Mouse (Mus musculus): ENCODE results near the gene Ces1f. TPM values are rescaled to one million over a fixed set of nuclear protein-coding genes. Genes with fewer than 3 reads are reported as not detected.
"Not testable (repeated sequence)": the region's sequence is repeated elsewhere in the genome, so short reads cannot be mapped to it uniquely, and the experiment has no call there.

Ces1f gene
- not detected for total RNA-seq (2021)
- long read RNA-seq, experiment 1: 0 reads
- long read RNA-seq, experiment 2: 0 reads

GRCm38 (mm10) chr8:93279556-93279955, at the start of gene Ces1f:
Gene Ces1f, minus strand, starts transcription at chr8:93279747.
- DNase-seq (ENCODE audit: low spot score in 2 of 2): no peak

DNA sequence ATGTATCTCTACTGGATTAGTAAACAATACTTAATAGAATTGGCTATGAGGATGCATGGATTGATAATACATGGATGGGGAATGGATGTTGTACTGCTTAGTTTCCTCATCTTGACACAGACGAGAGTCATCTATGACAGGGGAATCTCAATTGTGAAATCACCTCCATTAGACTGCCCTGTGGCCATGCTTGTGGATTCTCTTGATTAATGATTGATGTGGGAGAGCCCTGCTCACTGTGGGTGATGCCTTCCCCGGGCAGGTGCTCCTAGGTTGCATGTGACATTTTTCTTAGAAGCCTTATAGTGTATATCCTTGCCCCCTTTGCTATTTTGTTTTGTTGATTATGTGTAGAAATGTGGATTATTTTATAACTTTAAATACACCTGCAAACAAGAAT, 45.6 kb upstream of the Ces1f start:
- no peak for DNase-seq (ENCODE audit: low spot score in 2 of 2)

GRCm38 (mm10) chr8:93317031-93317430, 37.5 kb upstream of the Ces1f start:
- no peak for DNase-seq (ENCODE audit: low spot score in 2 of 2)

- peak in 1 of 2 experiments; percentile 3 for DNase-seq (ENCODE audit: low spot score in 2 of 2)
Measured at GRCm38 (mm10) chr8:93315557-93315956, 36.0 kb upstream of the Ces1f start.

GRCm38 (mm10) chr8:93283896-93284295, 4.3 kb upstream of the Ces1f start:
- DNase-seq (ENCODE audit: low spot score in 2 of 2): no peak

GRCm38 (mm10) chr8:93282349-93282748, 2.8 kb upstream of the Ces1f start:
- DNase-seq (ENCODE audit: low spot score in 2 of 2): no peak

- no peak for DNase-seq (ENCODE audit: low spot score in 2 of 2)
Measured at GRCm38 (mm10) chr8:93278176-93278805, 1.3 kb downstream of the Ces1f start.

GRCm38 (mm10) chr8:93274609-93275008, 4.9 kb downstream of the Ces1f start:
- DNase-seq (ENCODE audit: low spot score in 2 of 2): no peak

DNA sequence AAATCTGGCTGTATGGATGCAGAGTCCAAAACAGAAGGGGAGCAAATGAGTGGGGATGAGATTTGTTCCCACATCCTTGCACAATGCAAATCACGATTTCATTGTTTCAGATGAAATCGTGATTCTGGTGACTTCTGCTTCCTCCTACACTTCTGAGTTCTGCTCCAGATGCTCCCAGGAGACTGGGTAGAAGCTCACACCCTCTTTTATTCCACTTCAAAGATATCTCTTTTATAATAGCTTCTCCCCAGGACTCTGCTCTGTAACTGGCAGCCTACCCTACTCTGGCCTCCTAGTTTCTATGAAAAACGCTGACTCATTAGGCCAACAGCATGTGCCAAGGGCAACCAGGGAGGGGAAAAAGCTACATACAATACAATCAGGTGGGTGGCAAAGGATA, 6.2 kb downstream of the Ces1f start:
- DNase-seq (ENCODE audit: low spot score in 2 of 2): peak; percentile 16 to 36

- no peak for DNase-seq (ENCODE audit: low spot score in 2 of 2)
Measured at GRCm38 (mm10) chr8:93272686-93273085, 6.9 kb downstream of the Ces1f start.

DNA sequence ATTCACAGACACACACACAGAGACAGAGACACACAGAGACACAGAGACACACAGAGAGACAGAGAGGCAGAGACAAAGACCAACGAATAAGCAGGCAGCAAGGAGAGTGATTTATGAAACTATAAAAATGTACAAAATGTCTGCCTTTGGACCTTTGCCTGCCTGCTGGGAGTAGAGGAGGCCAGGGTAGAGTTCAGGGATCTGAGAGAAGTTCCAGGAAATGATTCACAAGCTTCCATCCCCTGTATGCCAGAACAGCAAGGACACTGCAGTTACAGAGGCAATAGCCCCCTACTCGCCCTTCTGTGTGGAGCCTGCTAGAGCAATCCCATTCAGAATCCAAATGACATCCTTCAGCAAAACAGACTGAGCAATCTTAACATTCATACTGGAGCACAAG, 18.1 kb downstream of the Ces1f start:
- no peak for DNase-seq (ENCODE audit: low spot score in 2 of 2)

DNA sequence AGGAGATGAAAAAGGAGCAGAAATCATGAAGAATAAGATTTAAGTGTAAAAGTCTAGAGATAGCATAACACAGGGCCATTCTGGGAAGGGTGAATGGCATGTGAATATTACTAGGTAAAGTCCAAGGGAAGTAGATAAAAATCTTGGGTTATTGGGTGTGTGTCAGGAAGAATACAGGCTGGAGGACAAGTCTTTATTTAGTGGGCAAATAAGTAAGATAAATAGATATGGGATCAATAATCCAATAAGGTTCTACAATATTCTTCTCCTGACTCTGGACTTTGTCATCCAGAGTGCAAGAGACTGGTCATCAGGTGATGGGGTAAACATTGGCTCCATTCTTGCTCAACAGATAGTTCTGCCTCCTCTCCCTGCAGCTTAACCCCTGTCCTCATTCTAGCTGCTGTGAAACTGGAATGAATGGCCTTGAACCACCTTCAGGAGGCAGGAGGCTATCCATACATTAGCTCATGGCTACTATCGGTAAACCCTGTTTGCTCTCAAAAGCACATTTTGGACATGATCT, 27.1 kb downstream of the Ces1f start:
- no peak for DNase-seq (ENCODE audit: low spot score in 2 of 2)

DNA sequence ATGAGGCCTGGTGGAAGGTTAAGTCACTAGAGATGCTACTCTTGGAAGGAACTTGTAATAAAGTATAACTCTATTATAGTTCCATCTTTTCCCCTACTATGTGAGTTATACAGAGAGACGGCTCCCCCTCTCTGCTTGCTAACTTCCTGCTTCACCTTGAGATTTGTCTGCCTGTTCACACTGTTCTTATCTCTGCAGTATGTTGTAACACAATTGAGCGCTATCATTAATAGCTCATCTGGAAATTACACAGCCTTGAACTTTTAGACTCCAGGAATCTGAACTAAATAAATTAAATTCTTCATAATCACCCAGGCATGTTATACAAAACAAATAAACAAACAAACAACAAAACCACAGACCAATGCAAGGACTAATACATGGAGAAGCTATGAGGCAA, 33.5 kb downstream of the Ces1f start:
- no peak for DNase-seq (ENCODE audit: low spot score in 2 of 2)

GRCm38 (mm10) chr8:93239884-93240283, 39.7 kb downstream of the Ces1f start:
- no peak for DNase-seq (ENCODE audit: low spot score in 2 of 2)

DNA sequence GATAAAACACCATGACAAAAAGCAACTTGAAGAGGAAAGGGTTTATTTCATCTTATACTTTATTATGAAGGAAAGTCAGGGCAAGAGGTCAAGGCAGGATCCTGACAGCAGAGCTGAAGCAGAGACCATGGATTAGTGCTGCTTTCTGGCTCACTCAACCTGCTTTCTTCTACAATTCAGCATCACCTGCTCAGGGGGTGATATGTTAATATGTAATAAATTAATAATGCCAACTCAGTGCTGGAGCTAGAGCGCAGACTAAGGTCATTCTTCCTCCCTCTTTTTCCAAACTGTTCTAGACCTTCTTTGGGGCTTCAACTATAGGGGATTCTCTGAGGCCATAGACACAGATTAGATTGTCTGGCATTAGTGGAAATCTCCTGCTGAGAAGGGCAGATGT, 43.9 kb downstream of the Ces1f start:
- DNase-seq (ENCODE audit: low spot score in 2 of 2): no peak

DNA sequence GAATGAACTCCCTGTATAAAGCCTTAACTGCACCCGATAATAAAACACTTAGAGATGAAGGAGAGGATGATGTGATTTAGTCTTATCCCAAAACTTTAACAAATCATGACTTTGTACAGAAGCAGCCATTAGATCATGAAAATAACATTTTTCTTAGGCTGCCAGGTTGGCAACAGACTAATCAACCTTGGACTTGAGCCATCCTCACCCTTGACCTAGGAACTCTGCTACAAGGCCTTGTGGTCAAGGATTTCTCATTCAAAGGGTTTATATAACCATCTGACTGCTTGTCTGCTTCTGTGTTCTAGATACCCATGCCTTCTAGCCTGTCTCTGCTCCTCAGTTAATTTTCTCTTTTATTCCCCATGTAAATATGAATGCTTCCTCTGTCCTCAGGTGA, 44.8 kb downstream of the Ces1f start:
- no peak for DNase-seq (ENCODE audit: low spot score in 2 of 2)

- DNase-seq (ENCODE audit: low spot score in 2 of 2): no peak
Measured at GRCm38 (mm10) chr8:93234068-93234467, 45.5 kb downstream of the Ces1f start.

DNA sequence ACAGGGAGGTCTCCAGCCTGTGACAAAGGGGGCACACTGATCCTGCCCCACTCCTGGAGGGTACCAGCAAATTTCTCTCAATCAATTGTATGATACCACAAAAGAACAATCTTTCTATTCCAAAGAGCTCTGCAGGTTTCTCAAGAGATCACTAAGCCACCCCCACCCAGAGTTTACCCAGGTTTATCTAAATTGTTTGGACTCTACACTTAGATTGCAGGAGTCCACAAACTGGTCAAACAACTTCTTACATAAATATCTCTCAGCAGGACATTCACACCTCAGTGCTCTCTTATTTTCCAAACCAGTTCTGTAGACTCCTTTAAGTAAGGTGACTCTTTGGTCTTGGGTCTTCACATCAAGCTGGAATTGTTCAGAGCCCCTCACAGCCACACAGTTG, 50.1 kb downstream of the Ces1f start, which contains the start of gene Ces1e:
Ces1e (minus strand) TSS at position 174 of the 400 bp plus-strand sequence.
- DNase-seq (ENCODE audit: low spot score in 2 of 2): no peak

DNA sequence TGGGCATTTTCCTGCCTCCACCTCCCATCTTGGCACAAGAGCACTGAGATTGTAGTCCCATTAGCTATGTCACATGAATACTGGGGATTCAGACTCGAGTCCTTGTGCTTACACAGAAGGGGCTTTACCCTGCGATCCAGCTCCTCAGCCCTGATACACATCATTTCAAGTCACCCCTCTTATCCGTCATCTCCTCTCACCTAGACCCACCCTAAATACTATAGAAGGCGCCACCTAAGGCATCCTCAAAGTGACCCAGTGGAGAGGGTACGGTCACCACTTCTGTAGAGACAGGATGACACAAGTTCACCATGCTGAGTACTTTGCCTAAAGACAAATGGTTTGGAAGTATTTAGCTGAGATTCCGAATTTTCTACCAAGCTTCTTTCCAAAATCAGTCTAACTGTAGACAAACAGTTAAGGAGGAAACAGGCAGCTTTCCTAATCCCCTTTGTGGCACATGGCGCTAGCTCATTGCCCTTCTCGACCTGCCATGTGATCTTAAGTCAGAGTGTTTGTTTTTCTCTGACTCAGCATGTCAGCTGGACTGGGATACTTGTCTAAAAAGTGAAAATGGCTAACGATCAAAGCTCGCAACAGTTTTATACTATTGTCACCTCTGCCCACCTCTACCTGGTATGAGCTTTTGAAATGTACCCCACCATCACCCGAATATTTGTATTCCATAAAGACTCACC, 50.7 kb downstream of the Ces1f start:
- DNase-seq (ENCODE audit: low spot score in 2 of 2): no peak

DNA sequence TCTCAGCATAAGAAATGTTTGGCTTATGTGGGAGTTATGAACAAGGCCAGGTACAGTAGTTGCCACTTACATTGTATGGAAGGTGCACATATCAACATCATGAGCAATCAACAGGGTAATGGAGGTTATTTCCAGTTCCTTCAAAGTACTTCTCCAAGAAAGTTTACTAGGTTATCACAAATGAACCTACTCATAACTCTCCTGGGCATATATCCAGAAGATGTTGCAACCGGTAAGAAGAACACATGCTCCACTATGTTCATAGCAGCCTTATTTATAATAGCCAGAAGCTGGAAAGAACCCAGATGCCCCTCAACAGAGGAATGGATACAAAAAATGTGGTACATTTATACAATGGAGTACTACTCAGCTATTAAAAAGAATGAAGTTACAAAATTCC, 53.1 kb downstream of the Ces1f start:
- DNase-seq (ENCODE audit: low spot score in 2 of 2): not testable (repeated sequence)

GRCm38 (mm10) chr8:93221896-93222295, 57.7 kb downstream of the Ces1f start:
- no peak for DNase-seq (ENCODE audit: low spot score in 2 of 2)

DNA sequence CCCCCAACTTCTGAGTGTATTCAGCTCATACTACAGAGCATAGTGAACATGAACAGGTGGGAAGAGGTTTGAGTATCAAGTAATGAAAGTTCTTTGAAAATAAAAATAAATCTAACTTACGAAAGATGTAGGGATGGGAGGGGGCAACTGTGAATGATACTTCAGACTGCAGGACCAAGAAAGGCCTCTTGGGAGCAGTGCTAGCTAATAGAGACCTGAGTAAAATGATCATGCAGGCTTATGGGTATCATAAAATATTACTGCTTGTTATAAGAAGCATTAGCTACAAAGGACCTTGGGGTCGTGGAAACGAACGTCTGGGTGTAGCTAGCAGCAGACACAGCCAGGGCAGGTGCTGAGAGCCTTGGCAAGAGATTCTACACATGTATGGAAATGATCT, 61.7 kb downstream of the Ces1f start:
- no peak for DNase-seq (ENCODE audit: low spot score in 2 of 2)

GRCm38 (mm10) chr8:93217375-93217774, 62.2 kb downstream of the Ces1f start:
- no peak for DNase-seq (ENCODE audit: low spot score in 2 of 2)

Data from left cerebral cortex, adult 18-20 months (tissue).